Mouse (Mus musculus) lung, postnatal 10 days (tissue): ENCODE results near the gene Clock.

Source experiments
- DNase-seq: peaks from one replicate; pipeline ENCODE4 v3.0.0; 2021

The Clock gene

GRCm38 (mm10) chr5:76177664-76178063 lies 126.9 kb downstream of the Clock start:
- DNase-seq, result no peak

GRCm38 (mm10) chr5:76176841-76177240 lies 127.8 kb downstream of the Clock start:
- no peak for DNase-seq

GRCm38 (mm10) chr5:76176411-76176810 lies 128.2 kb downstream of the Clock start:
- DNase-seq, result peak; percentile 32

GRCm38 (mm10) chr5:76175051-76175450 lies 129.5 kb downstream of the Clock start:
- DNase-seq, result no peak

- DNase-seq, result no peak
Observed at GRCm38 (mm10) chr5:76171039-76171438, 133.6 kb downstream of the Clock start.

- DNase-seq, result no peak
Observed at GRCm38 (mm10) chr5:76170522-76170921, 134.1 kb downstream of the Clock start.

- DNase-seq, result no peak
Observed at GRCm38 (mm10) chr5:76164827-76165226, 139.8 kb downstream of the Clock start.

GRCm38 (mm10) chr5:76163828-76164390 lies 140.7 kb downstream of the Clock start:
- DNase-seq, result no peak

GRCm38 (mm10) chr5:76162926-76163325 lies 141.7 kb downstream of the Clock start:
- no peak for DNase-seq

GRCm38 (mm10) chr5:76161491-76161890 lies 143.1 kb downstream of the Clock start:
- DNase-seq, result no peak

- DNase-seq, result no peak
Observed at GRCm38 (mm10) chr5:76160086-76160485, 144.5 kb downstream of the Clock start.
